Mouse (Mus musculus): Measurements from ENCODE around the gene Plcg2. TPM values are rescaled to one million over a fixed set of nuclear protein-coding genes. Genes with fewer than 3 reads are reported as not detected.

Plcg2 gene
- total and polyA plus RNA-seq, 2 experiments: 0.95 to 1.8 TPM

- Histone ChIP-seq H3K4me1 (ENCODE audit: control insufficient read depth, insufficient read depth, low read length) (peaks cover 21% of the 10 kb centered on the region), H3K36me3 (ENCODE audit: control insufficient read depth, insufficient read depth, low read length) (peaks cover 15% of the 10 kb centered on the region), H3K4me3 (ENCODE audit: insufficient read depth, low read depth, low read length) (no peak overlapping the region), H3K27me3 (ENCODE audit: control insufficient read depth, insufficient read depth, low read length) (no peaks in the 10 kb centered on the region), H3K27ac (replicated peaks; ENCODE audit: insufficient read depth, low read depth, low read length) (no peak overlapping the region), H3K9ac (ENCODE audit: low read depth, low read length) (no peak overlapping the region), H3K79me2 (ENCODE audit: control insufficient read depth, insufficient read depth, low read length) (no peaks in the 10 kb centered on the region)
- WGBS: 72% methylated on average over 7 of the region's 7 CpGs
- DNase-seq (ENCODE audit: extremely low read depth, low read depth, low spot score): no peak
- no peak for TF ChIP-seq POLR2A (IDR thresholded peaks at IDR 0.05; ENCODE audit: extremely low read depth, insufficient read depth, low read length)
- TF ChIP-seq CTCF (IDR thresholded peaks at IDR 0.05; ENCODE audit: low read depth, low read length): no peak
These were observed 160.9 kb downstream of the Plcg2 start for GRCm38 (mm10) chr8:117658990-117659389.

DNA sequence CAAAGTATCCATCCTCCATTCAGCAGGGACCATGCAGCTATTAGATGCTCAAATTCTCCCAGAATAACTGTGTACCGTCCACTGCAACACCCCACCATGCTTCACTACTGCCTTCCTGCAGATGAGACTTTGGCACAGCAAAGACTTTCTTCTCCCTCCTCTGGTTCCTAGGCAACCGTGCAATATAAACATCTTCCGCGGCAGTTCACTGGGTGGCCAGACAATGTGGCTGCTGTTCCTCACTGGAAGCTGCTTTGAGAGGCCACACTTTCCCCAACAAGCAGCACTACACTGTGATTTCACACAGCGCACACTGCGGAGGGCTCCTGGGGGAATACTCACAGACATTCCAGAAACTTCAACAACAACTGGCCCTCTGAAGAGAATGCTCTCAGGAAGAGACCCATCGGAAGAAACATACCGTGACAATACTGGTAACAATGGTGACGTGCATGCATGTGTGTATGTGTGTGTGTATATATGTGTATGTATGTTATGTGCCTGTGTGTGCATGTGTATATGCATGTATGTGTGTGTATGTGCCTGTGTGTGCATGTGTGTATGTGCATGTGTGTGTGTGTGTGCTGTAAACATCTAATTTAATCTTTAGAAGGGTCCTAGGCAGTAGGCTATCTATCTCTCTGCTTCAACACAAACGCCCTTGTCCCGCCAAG lies 162.4 kb downstream of the Plcg2 start:
- no peaks in the 10 kb centered on the region for H3K79me2 ChIP-seq (ENCODE audit: control insufficient read depth, insufficient read depth, low read length)
- H3K27ac ChIP-seq (replicated peaks; ENCODE audit: insufficient read depth, low read depth, low read length): peak overlapping the region; percentile 90
- no peaks in the 10 kb centered on the region for H3K27me3 ChIP-seq (ENCODE audit: control insufficient read depth, insufficient read depth, low read length)
- peaks cover 21% of the 10 kb centered on the region for H3K36me3 ChIP-seq (ENCODE audit: control insufficient read depth, insufficient read depth, low read length)
- TF ChIP-seq POLR2A (IDR thresholded peaks at IDR 0.05; ENCODE audit: extremely low read depth, insufficient read depth, low read length) (no peak), CTCF (IDR thresholded peaks at IDR 0.05; ENCODE audit: low read depth, low read length) (no peak)
- H3K4me3 ChIP-seq (ENCODE audit: insufficient read depth, low read depth, low read length): no peak overlapping the region
- peaks cover 21% of the 10 kb centered on the region for H3K4me1 ChIP-seq (ENCODE audit: control insufficient read depth, insufficient read depth, low read length)
- DNase-seq (ENCODE audit: extremely low read depth, low read depth, low spot score): no peak
- 66% methylated on average over 11 of the region's 11 CpGs for WGBS
- peak overlapping the region; percentile 34; the same call in 1 of the 2 replicates for H3K9ac ChIP-seq (ENCODE audit: low read depth, low read length)

GRCm38 (mm10) chr8:117667349-117668124 lies 169.4 kb downstream of the Plcg2 start:
- H3K79me2 ChIP-seq (ENCODE audit: control insufficient read depth, insufficient read depth, low read length): peaks cover 10% of the 10 kb centered on the region; the same call in 1 of the 2 replicates
- peaks cover 19% of the 10 kb centered on the region for H3K36me3 ChIP-seq (ENCODE audit: control insufficient read depth, insufficient read depth, low read length)
- no peak for TF ChIP-seq POLR2A (IDR thresholded peaks at IDR 0.05; ENCODE audit: extremely low read depth, insufficient read depth, low read length)
- 0 out of 2 replicates have a peak, but pooled peaks have one; percentile 13 for TF ChIP-seq CTCF (IDR thresholded peaks at IDR 0.05; ENCODE audit: low read depth, low read length)
- WGBS: 25% methylated on average over 13 of the region's 13 CpGs
- H3K27ac ChIP-seq (replicated peaks; ENCODE audit: insufficient read depth, low read depth, low read length): peak overlapping the region; percentile 94
- no peak overlapping the region; the same call in 1 of the 2 replicates for H3K4me3 ChIP-seq (ENCODE audit: insufficient read depth, low read depth, low read length)
- DNase-seq (ENCODE audit: extremely low read depth, low read depth, low spot score): peak; percentile 87
- peaks cover 34% of the 10 kb centered on the region for H3K4me1 ChIP-seq (ENCODE audit: control insufficient read depth, insufficient read depth, low read length)
- peak overlapping the region; percentile 74 for H3K9ac ChIP-seq (ENCODE audit: low read depth, low read length)
- no peaks in the 10 kb centered on the region for H3K27me3 ChIP-seq (ENCODE audit: control insufficient read depth, insufficient read depth, low read length)

DNA sequence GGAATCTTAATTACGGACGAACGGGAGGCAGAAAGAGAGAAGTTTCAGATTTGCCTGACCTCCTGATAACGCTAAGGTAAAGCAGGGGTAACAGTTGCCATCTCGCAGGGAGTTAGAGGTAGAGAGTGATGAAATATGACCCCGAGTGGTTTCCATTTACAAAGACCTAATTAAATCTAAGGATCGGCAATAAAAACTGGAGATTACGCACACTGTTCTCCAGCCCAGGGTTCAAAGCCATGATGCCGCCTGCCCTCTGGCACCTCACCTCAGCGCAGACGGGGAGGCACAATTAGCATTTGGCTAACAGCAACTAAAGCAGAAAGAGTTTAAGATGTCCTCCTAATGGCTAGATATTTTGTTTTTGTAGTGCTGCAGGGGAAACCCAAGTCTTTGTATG lies 172.4 kb downstream of the Plcg2 start:
- H3K4me1 ChIP-seq (ENCODE audit: control insufficient read depth, insufficient read depth, low read length): peaks cover 35% of the 10 kb centered on the region
- peak overlapping the region; percentile 94 for H3K27ac ChIP-seq (replicated peaks; ENCODE audit: insufficient read depth, low read depth, low read length)
- H3K36me3 ChIP-seq (ENCODE audit: control insufficient read depth, insufficient read depth, low read length): peaks cover under 1% of the 10 kb centered on the region; the same call in 1 of the 2 replicates

DNA sequence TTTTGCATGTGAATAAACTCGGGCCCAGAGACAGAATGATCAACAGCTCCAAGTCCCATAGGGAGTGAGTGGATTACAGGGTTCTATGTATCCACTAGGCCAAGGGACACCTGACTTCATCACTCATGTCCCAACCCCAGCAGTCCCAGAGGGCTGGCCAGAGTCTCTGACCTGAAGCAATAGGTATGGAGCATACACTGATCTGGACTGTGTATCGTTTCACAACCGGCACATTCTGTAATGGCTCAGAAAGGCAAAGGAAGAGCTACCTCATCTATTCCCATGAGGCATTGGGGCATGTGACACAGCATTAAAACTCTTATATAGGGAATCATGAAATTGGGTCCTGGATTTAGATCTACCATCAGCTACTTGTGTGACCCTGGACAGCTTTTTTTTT lies 174.5 kb downstream of the Plcg2 start:
- 34% methylated on average over 3 of the region's 3 CpGs for WGBS
- peak overlapping the region; percentile 11; the same call in 1 of the 2 replicates for H3K4me3 ChIP-seq (ENCODE audit: insufficient read depth, low read depth, low read length)
- H3K27me3 ChIP-seq (ENCODE audit: control insufficient read depth, insufficient read depth, low read length): no peaks in the 10 kb centered on the region
- peaks cover 22% of the 10 kb centered on the region; the same call in 1 of the 2 replicates for H3K79me2 ChIP-seq (ENCODE audit: control insufficient read depth, insufficient read depth, low read length)
- H3K36me3 ChIP-seq (ENCODE audit: control insufficient read depth, insufficient read depth, low read length): no peaks in the 10 kb centered on the region
- H3K4me1 ChIP-seq (ENCODE audit: control insufficient read depth, insufficient read depth, low read length): peaks cover 33% of the 10 kb centered on the region
- TF ChIP-seq POLR2A (IDR thresholded peaks at IDR 0.05; ENCODE audit: extremely low read depth, insufficient read depth, low read length): no peak
- TF ChIP-seq CTCF (IDR thresholded peaks at IDR 0.05; ENCODE audit: low read depth, low read length): no peak
- H3K9ac ChIP-seq (ENCODE audit: low read depth, low read length): peak overlapping the region; percentile 57
- peak overlapping the region; percentile 94 for H3K27ac ChIP-seq (replicated peaks; ENCODE audit: insufficient read depth, low read depth, low read length)
- DNase-seq (ENCODE audit: extremely low read depth, low read depth, low spot score): peak; percentile 89

More for the DNA sequence above, 172.4 kb downstream of the Plcg2 start:
- H3K4me3 ChIP-seq (ENCODE audit: insufficient read depth, low read depth, low read length): peak overlapping the region; percentile 63
- H3K9ac ChIP-seq (ENCODE audit: low read depth, low read length): peak overlapping the region; percentile 83
- peaks cover 22% of the 10 kb centered on the region; the same call in 1 of the 2 replicates for H3K79me2 ChIP-seq (ENCODE audit: control insufficient read depth, insufficient read depth, low read length)
- 11% methylated on average over 11 of the region's 11 CpGs for WGBS
- no peak for TF ChIP-seq POLR2A (IDR thresholded peaks at IDR 0.05; ENCODE audit: extremely low read depth, insufficient read depth, low read length)
- no peak for TF ChIP-seq CTCF (IDR thresholded peaks at IDR 0.05; ENCODE audit: low read depth, low read length)
- no peaks in the 10 kb centered on the region for H3K27me3 ChIP-seq (ENCODE audit: control insufficient read depth, insufficient read depth, low read length)
- peak; percentile 77 for DNase-seq (ENCODE audit: extremely low read depth, low read depth, low spot score)

Measured in liver, adult 2 months (tissue).